Mouse (Mus musculus): ENCODE measurements around the gene Prpf38b. TPM values are rescaled to one million over a fixed set of nuclear protein-coding genes. Genes with fewer than 3 reads are reported as not detected.

Prpf38b gene
- polyA plus RNA-seq, 1 experiment: 34.3 TPM

- H3K4me3 ChIP-seq (replicated peaks): no peak overlapping the region
Observed at GRCm38 (mm10) chr3:108902934-108903333, 8.6 kb downstream of the Prpf38b start.

GRCm38 (mm10) chr3:108902038-108902437, 9.5 kb downstream of the Prpf38b start:
- Histone ChIP-seq H3K4me1 (peaks cover 52% of the 10 kb centered on the region), H3K27me3 (replicated peaks) (no peaks in the 10 kb centered on the region), H3K9me3 (no peaks in the 10 kb centered on the region), H3K36me3 (replicated peaks; ENCODE audit: low read length) (peaks cover 76% of the 10 kb centered on the region), H3K4me3 (replicated peaks) (no peak overlapping the region)
- TF ChIP-seq GATA1 (IDR thresholded peaks at IDR 0.05; ENCODE audit: borderline replicate concordance, low read length) (no peak), FLI1 (IDR thresholded peaks at IDR 0.05; ENCODE audit: low read length) (no peak)

More at GRCm38 (mm10) chr3:108902934-108903333, 8.6 kb downstream of the Prpf38b start:
- TF ChIP-seq FLI1 (IDR thresholded peaks at IDR 0.05; ENCODE audit: low read length) (no peak), GATA1 (IDR thresholded peaks at IDR 0.05; ENCODE audit: borderline replicate concordance, low read length) (no peak)
- Histone ChIP-seq H3K27me3 (replicated peaks) (no peaks in the 10 kb centered on the region), H3K9me3 (no peaks in the 10 kb centered on the region), H3K4me1 (peaks cover 55% of the 10 kb centered on the region), H3K36me3 (replicated peaks; ENCODE audit: low read length) (peaks cover 85% of the 10 kb centered on the region)

GRCm38 (mm10) chr3:108900681-108901080, 10.8 kb downstream of the Prpf38b start:
- Histone ChIP-seq H3K9me3 (no peaks in the 10 kb centered on the region), H3K27me3 (replicated peaks) (no peaks in the 10 kb centered on the region), H3K4me3 (replicated peaks) (no peak overlapping the region), H3K4me1 (peaks cover 50% of the 10 kb centered on the region), H3K36me3 (replicated peaks; ENCODE audit: low read length) (peaks cover 62% of the 10 kb centered on the region)
- no peak for TF ChIP-seq GATA1 (IDR thresholded peaks at IDR 0.05; ENCODE audit: borderline replicate concordance, low read length)
- no peak for TF ChIP-seq FLI1 (IDR thresholded peaks at IDR 0.05; ENCODE audit: low read length)

DNA sequence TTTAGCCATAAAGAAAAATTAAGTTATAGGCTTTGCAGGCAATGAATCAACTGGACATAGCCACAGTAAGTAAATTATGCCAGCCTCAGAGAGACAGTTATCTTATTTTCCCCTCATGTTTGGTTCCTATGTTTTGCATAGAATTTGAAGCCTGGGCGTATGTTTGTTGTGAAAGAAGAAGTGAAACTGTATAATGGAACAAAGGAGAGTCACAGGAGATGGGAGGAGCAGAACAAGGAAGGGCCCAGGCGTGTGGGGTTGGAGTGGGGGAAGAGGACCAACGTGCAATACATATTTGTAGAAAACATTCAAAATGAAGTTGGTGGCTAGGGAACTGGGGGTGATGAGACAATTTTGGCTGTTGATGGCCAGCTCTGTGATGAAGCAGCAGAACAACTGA, 11.4 kb downstream of the Prpf38b start:
- Histone ChIP-seq H3K4me3 (replicated peaks) (no peak overlapping the region), H3K36me3 (replicated peaks; ENCODE audit: low read length) (peaks cover 57% of the 10 kb centered on the region), H3K4me1 (peaks cover 50% of the 10 kb centered on the region), H3K27me3 (replicated peaks) (no peaks in the 10 kb centered on the region), H3K9me3 (no peaks in the 10 kb centered on the region)
- TF ChIP-seq GATA1 (IDR thresholded peaks at IDR 0.05; ENCODE audit: borderline replicate concordance, low read length): no peak

GRCm38 (mm10) chr3:108898640-108899039, 12.9 kb downstream of the Prpf38b start:
- peaks cover 42% of the 10 kb centered on the region for H3K36me3 ChIP-seq (replicated peaks; ENCODE audit: low read length)
- H3K9me3 ChIP-seq: no peaks in the 10 kb centered on the region
- H3K27me3 ChIP-seq (replicated peaks): no peaks in the 10 kb centered on the region
- TF ChIP-seq GATA1 (IDR thresholded peaks at IDR 0.05; ENCODE audit: borderline replicate concordance, low read length) (no peak), FLI1 (IDR thresholded peaks at IDR 0.05; ENCODE audit: low read length) (no peak)
- H3K4me1 ChIP-seq: peaks cover 42% of the 10 kb centered on the region
- H3K4me3 ChIP-seq (replicated peaks): no peak overlapping the region

DNA sequence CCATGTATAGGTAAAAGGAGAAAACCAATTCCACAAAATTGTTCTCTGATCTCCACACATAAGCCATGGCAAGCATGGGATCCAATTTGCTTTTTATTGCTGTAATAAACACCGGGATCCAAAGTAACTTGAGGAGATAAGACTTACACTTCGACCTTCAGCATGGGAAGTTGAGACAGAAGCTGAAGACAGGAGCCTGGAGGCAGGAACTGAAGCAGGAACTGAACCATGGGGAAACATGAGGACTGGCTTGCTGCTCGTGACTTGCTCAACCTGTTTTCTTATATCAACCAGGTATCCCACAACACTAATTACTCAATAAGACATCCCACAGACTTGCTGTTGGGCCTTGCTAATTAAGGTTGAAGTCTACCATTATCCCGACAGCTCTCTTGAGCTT, 18.6 kb downstream of the Prpf38b start:
- Histone ChIP-seq H3K4me3 (replicated peaks) (no peak overlapping the region), H3K27me3 (replicated peaks) (no peaks in the 10 kb centered on the region), H3K36me3 (replicated peaks; ENCODE audit: low read length) (no peaks in the 10 kb centered on the region), H3K9me3 (no peaks in the 10 kb centered on the region), H3K4me1 (peaks cover 3% of the 10 kb centered on the region; the same call in 1 of the 2 replicates)
- no peak for TF ChIP-seq FLI1 (IDR thresholded peaks at IDR 0.05; ENCODE audit: low read length)
- TF ChIP-seq GATA1 (IDR thresholded peaks at IDR 0.05; ENCODE audit: borderline replicate concordance, low read length): no peak

DNA sequence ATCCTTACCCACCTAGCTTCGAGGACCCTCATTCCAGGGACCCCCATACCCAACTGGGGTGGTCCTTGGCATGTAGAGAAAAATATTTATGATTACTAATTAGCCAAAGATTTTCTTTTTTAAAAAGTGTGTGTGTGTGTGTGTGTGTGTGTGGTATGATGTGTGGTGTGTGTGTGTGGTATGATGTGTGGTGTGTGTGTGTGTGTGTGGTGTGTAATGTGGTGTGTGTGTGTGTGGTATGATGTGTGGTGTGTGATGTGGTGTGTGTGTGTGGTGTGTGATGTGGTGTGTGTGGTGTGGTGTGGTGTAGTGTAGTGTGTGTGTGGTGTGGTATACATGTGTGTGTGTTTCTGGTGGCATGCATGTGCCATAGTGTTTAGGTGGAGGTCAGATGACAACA, 19.4 kb downstream of the Prpf38b start:
- no peaks in the 10 kb centered on the region for H3K27me3 ChIP-seq (replicated peaks)
- H3K4me1 ChIP-seq: peaks cover 11% of the 10 kb centered on the region
- H3K9me3 ChIP-seq: no peaks in the 10 kb centered on the region
- no peak overlapping the region for H3K4me3 ChIP-seq (replicated peaks)
- no peaks in the 10 kb centered on the region for H3K36me3 ChIP-seq (replicated peaks; ENCODE audit: low read length)
- TF ChIP-seq GATA1 (IDR thresholded peaks at IDR 0.05; ENCODE audit: borderline replicate concordance, low read length) (no peak), FLI1 (IDR thresholded peaks at IDR 0.05; ENCODE audit: low read length) (no peak)

DNA sequence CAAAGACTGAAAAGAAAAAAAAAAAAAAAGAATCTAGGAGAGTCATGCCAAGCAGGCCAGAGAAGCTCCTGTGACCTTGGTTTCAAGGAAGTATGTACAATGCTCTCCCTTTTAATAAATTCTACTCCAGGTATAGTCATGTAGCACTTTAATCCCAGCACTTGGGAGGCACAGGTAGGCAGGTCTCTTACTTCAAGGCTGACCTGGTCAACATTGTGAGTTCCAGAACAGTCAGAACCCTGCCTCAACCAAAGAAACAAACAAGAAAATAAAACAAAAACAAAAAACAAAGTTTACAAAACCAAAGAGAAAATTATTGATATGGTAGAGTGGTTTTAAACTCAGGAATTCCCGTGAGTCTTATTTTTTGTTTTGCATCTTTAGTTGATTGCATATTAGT, 21.6 kb downstream of the Prpf38b start, which contains the start of gene Fndc7:
TSS of gene Fndc7 (minus strand) at position 101 of the 400 bp plus-strand sequence.
- Histone ChIP-seq H3K36me3 (replicated peaks; ENCODE audit: low read length) (no peaks in the 10 kb centered on the region), H3K9me3 (no peaks in the 10 kb centered on the region), H3K27me3 (replicated peaks) (no peaks in the 10 kb centered on the region), H3K4me3 (replicated peaks) (no peak within 1 kb of the TSS), H3K4me1 (peaks cover 32% of the 10 kb centered on the region)
- TF ChIP-seq FLI1 (IDR thresholded peaks at IDR 0.05; ENCODE audit: low read length): no peak
- TF ChIP-seq GATA1 (IDR thresholded peaks at IDR 0.05; ENCODE audit: borderline replicate concordance, low read length): no peak

GRCm38 (mm10) chr3:108887618-108887975, 23.9 kb downstream of the Prpf38b start:
- H3K9me3 ChIP-seq: no peaks in the 10 kb centered on the region
- no peaks in the 10 kb centered on the region for H3K36me3 ChIP-seq (replicated peaks; ENCODE audit: low read length)
- H3K27me3 ChIP-seq (replicated peaks): no peaks in the 10 kb centered on the region
- H3K4me1 ChIP-seq: peaks cover 53% of the 10 kb centered on the region
- no peak overlapping the region for H3K4me3 ChIP-seq (replicated peaks)
- TF ChIP-seq GATA1 (IDR thresholded peaks at IDR 0.05; ENCODE audit: borderline replicate concordance, low read length) (no peak), FLI1 (IDR thresholded peaks at IDR 0.05; ENCODE audit: low read length) (no peak)

- no peak overlapping the region for H3K4me3 ChIP-seq (replicated peaks)
- H3K9me3 ChIP-seq: no peaks in the 10 kb centered on the region
- H3K36me3 ChIP-seq (replicated peaks; ENCODE audit: low read length): no peaks in the 10 kb centered on the region
- no peak for TF ChIP-seq FLI1 (IDR thresholded peaks at IDR 0.05; ENCODE audit: low read length)
- no peak for TF ChIP-seq GATA1 (IDR thresholded peaks at IDR 0.05; ENCODE audit: borderline replicate concordance, low read length)
- H3K4me1 ChIP-seq: peaks cover 55% of the 10 kb centered on the region
- H3K27me3 ChIP-seq (replicated peaks): no peaks in the 10 kb centered on the region
Observed at GRCm38 (mm10) chr3:108886934-108887617, 24.5 kb downstream of the Prpf38b start.
